Mouse (Mus musculus) kidney, adult 11 months (tissue): ENCODE data around the gene Chst13.

Source experiments
- DNase-seq: peaks from one replicate; pipeline ENCODE4 v3.0.0; 2022

The Chst13 gene

GRCm38 (mm10) chr6:90319475-90320191, 5.4 kb downstream of the Chst13 start:
- no peak for DNase-seq

- DNase-seq = no peak
Measured at GRCm38 (mm10) chr6:90319019-90319418, 6.0 kb downstream of the Chst13 start.

- DNase-seq = no peak
Measured at GRCm38 (mm10) chr6:90317510-90318258, 7.3 kb downstream of the Chst13 start.

GRCm38 (mm10) chr6:90315961-90316360, 9.0 kb downstream of the Chst13 start:
- DNase-seq = no peak

- DNase-seq = no peak
Measured at GRCm38 (mm10) chr6:90308839-90309778, 15.9 kb downstream of the Chst13 start.

- DNase-seq = no peak
Measured at GRCm38 (mm10) chr6:90306315-90306975, 18.5 kb downstream of the Chst13 start.

GRCm38 (mm10) chr6:90300919-90301318, 24.1 kb downstream of the Chst13 start, which contains the start of gene BC048671:
TSS of gene BC048671 (plus strand) at chr6:90301219.
- DNase-seq = no peak

- no peak for DNase-seq
Measured at GRCm38 (mm10) chr6:90288265-90288664, 36.7 kb downstream of the Chst13 start.
